Mouse (Mus musculus) lung, postnatal 10 days (tissue): Measurements from ENCODE around the gene Pex10.
A peak's percentile ranks its signal among the peaks of the same experiment; 100 is the strongest.

Experiments
- DNase-seq: peaks from one replicate; pipeline ENCODE4 v3.0.0; 2021

Pex10 gene

DNA sequence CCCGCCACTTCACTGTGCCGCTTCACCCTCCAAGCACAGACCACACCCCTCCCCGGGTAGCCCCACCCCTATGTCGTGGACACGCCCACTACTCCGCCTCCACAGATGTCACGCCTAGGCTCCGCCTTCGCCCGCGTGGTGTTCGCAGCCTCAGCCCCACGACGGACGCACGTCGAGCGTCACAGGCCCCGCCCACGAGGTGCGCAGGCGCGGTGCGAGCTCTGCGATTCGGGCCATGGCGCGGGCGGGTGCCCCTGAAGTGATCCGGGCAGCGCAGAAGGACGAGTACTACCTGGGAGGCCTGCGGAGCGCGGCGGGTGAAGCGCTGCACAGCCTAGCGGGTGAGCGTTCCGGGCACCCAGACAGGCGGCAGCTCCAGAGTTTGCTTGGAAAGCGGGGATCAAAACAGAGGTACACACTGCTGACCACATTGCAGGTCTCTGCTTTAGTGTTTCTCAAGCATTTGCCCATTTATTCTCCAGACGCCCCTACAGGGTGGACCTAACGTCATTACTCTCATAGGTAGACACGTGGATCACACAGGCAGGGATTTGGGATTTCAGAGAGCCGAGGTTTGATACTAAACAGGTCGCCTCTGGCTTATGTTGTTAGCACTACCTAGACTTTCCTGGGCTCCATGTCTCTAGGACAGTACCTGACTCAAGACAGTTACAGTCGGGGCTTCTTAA is at the start of gene Pex10:
Pex10 (plus strand) TSS at position 183 of the 689 bp plus-strand sequence.
- peak; percentile 97 for DNase-seq

GRCm38 (mm10) chr4:155017253-155017878 is 49.5 kb upstream of the Pex10 start:
- no peak for DNase-seq

DNA sequence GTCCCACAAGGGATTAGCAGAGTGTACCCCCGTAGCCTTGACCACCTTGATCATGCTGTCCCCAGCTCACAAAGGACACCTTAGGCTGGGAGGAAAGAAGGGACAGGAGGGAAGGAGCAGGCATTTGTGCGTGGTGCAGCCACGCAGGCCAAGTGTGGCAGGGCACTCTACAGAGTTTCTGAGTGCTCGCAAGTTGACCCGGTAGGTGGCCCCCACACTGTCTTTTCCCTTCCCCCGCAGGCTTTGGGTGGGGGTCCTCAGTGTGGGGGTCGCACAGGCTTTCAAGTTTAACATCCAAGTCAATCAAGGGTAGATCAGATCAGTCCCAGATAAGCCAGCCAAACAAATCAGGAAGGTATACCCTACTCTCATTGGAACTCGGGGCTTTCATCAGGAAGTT is 48.8 kb upstream of the Pex10 start:
- DNase-seq = no peak

DNA sequence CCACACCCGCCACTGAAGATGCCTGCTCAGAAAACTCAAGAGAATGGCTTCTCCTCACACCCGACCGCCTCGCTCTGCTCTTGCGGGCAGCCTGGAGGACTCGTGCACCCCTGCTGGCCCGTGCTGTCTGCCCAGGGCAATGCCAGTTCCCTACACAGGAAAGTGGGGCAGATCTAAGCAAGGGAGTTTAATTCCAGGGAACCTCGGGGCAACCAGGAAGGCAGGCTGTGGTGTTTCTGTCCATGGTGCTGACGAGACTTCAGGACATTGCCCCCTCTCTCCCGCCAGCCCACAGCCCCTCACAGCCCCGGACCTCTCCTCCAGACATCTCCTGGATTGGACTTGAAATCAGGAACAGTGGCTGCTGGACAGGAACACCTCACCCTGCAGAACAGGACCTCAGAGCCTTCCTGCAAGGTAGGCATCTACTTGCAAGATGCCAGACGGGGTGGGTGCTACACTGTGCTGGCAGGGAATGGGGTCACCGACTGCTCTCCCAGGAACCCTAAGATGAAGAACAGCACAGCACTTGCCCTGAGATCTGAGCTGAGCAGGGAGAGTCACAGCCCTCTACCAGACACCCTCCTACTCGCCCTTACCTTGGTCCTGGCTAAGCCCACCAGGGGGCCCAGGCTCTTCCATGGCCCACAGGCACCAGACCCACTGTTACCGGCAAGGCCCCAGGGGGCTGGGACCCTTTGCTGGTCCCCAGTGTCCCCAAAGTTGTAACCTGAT is 48.0 kb upstream of the Pex10 start:
- peak; percentile 56 for DNase-seq

DNA sequence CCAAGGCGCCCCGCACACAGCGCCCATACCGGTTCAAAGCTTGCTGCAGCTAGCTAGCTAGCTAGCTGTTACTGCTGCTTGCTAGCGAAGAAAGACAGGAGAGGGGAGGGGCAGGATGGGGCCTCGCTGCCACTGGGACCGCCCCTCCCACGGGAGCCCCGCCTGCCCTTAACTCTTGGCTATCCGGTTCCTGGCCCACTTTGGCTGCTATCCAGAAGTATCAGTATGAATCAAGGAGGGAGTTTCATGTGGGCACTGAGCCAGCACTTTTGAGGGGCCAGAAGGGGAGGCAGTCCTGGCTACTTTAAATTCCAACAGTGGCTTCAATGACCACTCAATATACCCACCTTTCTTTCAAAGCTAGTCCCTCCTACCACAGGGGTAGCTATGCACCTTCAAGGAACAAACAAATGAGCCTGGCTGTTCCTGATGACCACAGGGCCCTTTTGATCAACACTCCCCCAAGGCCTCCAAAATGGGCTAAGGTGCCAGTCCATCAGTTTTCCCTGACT is 47.4 kb upstream of the Pex10 start:
- DNase-seq = peak; percentile 75

DNA sequence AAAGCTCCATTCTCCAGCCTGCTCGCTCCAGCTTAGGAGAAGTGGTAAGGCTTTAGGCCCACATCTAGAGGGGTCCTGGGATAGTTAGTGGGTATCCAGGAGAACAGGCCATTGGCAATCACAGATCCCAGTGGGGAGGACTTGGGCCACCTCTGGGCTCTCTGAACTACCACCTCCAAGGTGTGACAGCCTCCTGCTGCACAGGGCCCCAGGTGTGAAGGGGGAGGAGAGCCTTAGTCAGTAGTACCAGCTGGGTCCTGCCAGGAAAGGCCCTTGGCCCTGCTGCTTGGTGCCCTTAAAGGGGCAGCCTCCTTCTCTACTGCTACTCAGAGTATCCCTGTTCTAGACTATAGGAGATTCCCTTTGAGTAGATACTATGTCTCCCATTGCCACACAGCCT is 46.7 kb upstream of the Pex10 start:
- DNase-seq = no peak

- no peak for DNase-seq
Measured at GRCm38 (mm10) chr4:155020813-155021212, 46.0 kb upstream of the Pex10 start.

DNA sequence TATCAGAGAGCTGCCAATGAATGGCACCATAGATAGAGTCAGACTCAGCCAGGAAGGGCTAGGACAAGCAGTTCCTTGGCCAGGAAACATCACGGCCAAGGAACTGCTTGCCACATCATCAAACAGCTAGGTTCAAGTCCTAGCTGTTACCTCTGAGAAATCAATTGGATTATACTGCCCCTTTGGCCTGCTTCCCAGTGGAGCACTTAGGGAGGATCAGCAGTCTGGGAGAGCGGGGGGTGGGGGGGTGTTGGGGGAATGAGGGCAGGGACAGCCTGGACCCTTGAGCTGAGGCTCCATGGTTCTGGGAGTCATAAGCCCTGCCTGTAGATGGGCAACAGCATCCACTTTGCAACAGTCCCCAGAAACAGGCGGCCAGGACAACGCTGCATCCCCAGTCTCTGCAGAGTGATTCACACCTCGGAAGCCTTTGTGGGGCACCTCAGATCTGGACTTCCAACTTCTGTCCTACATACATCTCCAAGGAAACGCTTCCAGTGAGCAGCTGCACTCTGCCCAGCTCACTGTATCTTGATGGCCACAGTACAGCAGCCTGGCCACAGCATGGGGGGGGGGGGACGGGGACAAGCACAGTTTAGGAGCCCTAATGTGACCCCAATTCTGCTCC is 44.5 kb upstream of the Pex10 start:
- DNase-seq = no peak

GRCm38 (mm10) chr4:155024170-155025010 is 42.4 kb upstream of the Pex10 start:
- no peak for DNase-seq

DNA sequence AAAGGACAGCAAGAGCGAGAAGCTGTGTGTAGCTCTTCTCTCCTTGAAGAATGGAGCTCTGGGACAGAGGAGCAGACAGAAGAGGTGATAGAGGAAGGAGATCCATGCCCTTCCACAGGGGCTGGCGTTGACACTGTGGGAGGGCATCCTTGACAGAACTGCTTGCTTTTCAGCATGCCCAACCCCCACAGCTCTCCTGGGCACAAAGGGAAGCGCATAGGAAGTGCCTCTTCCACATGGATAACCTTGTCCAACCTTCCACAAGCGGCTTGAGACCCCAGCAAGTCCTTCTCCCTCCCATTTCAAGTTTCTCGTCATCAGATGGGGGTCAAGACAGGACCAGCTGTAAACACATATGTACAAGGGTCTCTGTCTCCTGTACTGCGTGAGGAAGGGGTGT is 33.7 kb upstream of the Pex10 start:
- no peak for DNase-seq

DNA sequence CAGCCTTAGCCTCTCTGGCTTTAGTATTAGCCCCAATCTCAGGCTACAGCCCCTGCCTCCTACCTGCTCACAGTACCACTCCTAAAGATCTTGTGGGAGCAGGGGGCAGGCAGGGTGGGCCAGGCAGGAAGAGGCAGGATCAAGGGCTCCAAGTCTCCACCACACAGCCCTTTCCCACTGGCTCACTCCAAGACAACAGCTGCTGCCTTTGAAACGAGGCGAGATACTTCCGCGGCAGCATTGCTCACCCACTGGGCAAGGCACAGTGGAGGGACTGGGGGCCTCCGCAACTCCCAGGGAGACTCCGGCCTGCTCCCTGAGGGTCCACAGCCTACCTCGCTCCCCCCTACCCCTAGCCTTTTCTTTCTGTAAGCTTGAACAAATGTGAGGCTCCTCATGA is 32.6 kb upstream of the Pex10 start:
- DNase-seq = no peak

DNA sequence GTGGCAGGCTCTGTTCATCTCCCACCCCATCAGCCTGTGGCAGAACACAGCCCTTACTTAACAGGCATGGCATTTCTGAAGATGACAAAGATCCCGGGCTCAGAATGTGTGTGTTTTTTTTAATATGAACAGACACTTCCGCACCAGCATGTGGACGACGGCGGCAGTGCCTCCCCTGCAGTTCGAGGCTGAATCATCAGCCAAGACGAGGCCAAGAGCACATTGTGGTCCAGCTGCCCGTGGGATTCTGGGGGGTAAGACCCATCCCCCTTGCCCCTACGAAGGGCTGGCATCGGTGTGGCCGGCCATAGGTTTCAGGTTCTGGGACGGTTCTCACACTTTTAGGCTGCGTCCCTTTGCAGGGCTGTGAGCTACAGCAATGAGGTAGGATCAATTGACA is 32.0 kb upstream of the Pex10 start:
- DNase-seq = no peak

- no peak for DNase-seq
Measured at GRCm38 (mm10) chr4:155040197-155040596, 26.6 kb upstream of the Pex10 start.

DNA sequence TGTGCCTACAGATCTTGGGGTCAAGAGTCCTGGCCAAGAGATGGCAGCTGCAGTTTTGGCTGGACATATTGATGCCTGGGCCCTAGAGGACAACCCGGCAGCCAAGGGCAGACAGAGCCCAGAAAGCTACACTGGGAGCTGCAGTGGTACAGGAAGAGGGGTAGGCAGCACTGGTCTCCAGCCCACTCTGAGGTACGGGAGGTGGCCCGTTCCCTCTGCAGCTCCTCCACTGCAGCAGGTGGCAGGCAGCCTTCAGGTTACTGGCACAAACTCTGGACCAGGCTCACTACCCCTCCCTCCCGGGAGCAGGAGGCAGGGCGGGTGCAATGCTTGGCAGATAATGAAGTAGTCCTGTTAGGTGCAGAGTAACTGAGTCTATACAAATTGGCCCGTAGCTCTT is 26.1 kb upstream of the Pex10 start:
- no peak for DNase-seq

DNA sequence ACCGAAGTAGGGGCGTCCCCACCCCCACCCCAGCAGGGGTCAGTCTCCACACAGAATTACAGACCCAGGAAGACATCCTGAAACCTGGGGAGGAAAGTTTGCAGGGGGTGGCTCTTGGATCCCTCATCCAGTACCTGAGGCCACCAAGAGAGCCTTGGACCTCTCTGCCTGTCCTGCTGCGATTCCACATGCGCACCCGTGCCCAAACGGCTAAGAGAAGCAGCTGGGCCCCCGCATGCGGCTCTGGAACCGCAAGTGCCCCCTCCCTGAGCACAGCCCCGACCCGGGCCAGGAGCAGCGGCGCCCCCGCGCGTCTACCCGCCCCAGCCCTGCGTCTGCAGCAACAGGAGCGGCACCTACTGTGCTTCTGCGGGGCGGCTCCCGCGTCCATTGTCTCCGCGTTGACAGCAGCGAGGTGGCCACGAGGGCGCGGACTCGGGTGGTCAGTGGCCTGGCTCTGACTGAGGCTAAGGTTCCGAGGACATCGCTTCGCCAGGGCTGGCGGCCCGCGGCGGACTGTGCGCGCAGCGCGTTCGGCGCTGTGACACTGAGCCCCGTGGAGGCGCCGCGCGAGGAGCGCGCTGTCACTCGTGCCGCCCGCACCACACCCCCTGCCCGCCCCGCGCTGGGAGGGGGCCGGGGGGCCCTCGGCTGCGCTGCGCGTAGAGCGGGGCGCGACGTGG is 24.1 kb upstream of the Pex10 start:
- DNase-seq = no peak

DNA sequence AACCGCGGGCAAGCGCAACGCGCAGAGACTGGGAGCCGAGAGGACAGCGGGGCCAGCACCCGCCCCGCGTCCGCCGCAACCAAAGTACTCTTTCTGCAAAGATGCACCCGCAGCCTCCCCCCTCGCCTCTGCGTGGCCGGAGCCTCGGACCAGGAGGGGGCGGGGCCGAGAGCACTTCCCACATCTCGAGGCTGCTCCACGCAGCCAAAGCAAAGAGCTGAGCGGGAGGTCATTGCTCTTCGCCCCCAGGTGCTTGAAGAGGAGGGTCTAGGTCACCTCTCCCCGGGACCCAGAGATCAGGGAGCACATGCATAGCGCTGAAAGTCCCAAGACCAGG is 23.6 kb upstream of the Pex10 start:
- no peak for DNase-seq

DNA sequence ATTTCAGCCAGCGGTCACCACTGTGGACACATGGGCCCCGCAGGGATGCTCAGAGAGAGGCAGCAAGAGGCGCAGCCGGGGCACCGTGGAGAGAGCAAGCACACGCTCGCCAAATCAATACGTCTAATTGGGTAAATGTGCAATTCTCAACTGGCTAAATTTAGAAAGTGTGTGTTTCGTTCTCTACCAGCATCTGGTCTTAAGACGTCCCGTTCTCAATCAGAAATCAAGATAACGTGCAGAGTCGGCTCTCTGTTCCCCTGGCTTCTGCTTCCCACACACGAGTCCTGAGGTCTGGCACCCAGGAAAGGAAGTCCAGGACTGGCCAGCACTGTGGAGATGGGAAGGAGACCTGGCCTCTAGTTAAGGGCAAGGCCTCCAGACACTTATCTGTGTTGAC is 20.2 kb upstream of the Pex10 start:
- DNase-seq = no peak

- DNase-seq = no peak
Measured at GRCm38 (mm10) chr4:155050116-155050515, 16.7 kb upstream of the Pex10 start.

- DNase-seq = no peak
Measured at GRCm38 (mm10) chr4:155056724-155057123, 10.1 kb upstream of the Pex10 start, which contains the start of gene Plch2. Gene Plch2 (minus strand): TSS chr4:155056784.

DNA sequence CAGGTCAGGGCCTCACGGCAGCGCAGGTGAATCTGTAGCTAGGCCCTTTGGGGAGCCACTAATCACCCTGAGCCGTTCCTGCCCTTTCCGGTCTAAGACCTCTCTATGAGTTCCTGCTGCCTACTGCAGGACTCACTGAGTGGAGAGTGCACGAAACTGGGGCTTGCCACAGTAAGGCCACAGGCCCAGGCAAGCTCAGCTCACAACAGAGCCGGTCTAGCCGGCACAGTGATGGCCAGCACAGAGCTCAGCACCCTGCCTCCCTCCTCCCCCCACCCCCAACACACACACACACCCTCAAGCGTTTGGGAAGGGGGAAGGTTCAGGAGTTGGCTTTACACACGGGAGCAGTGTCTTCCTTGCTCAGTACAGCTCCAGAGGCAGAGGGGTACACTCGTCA is 8.5 kb upstream of the Pex10 start:
- no peak for DNase-seq

DNA sequence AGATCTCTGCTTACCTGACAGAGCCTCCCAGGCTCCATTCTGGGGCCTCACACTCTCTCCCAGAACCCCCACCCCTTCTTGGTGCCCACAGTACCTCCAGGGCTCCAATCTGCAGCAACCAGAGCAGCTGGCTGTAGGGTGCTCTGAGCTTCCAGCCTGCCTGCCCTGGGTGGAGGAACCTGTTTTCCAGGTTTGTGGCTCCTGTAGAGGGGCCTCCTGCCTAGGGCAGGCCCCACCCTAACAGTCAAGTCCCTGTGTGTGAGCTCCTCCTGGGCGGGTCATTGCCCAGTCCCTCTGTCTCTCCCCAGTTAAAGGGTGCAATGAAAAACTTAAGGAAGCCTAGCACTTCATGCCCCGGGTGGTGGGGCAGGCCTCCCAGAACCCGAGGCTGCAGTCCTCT is 2.9 kb upstream of the Pex10 start:
- DNase-seq = peak; percentile 62

DNA sequence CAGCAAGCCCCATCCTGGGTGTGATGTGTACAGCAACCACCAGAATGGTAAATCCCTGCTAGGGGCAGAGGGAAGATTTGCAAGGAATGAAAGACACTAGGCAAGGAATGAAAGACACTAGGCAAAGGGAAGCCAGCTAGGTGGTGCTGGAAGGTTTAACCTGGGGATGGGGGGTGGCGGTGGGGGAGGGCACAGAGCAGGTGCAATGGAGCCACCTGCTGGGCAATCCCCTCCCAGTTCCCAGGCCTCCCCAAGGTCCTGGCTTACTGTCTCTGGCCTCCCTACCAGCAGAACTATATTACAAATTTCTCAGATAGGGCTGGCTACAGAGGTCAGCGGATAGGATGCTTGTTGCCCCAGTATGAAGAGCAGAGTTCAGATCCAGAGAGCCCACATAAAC is 2.3 kb upstream of the Pex10 start:
- no peak for DNase-seq
